Mouse (Mus musculus) ES-CJ7 (cell line): ENCODE results near the gene Chaf1b.

Experiments used
- DNase-seq: peaks from one replicate; pipeline ENCODE4 v3.0.0; 2011; ENCODE audit warnings: low read depth, low spot score

The Chaf1b gene

GRCm38 (mm10) chr16:93947396-93947795 is 63.7 kb downstream of the Chaf1b start:
- no peak for DNase-seq
